Mouse (Mus musculus) urinary bladder, postnatal 36 days (tissue): ENCODE data around the gene Susd2.

ENCODE experiments used
- DNase-seq, 2 experiments: peaks; one replicate each; pipeline ENCODE4 v3.0.0; 2022; ENCODE audit warnings: low spot score in 2 of 2, mixed read lengths in 1 of 2

The Susd2 gene

GRCm38 (mm10) chr10:75626991-75627390 lies 16.8 kb downstream of the Susd2 start:
- no peak for DNase-seq

GRCm38 (mm10) chr10:75625920-75626319 lies 17.9 kb downstream of the Susd2 start:
- no peak for DNase-seq

DNA sequence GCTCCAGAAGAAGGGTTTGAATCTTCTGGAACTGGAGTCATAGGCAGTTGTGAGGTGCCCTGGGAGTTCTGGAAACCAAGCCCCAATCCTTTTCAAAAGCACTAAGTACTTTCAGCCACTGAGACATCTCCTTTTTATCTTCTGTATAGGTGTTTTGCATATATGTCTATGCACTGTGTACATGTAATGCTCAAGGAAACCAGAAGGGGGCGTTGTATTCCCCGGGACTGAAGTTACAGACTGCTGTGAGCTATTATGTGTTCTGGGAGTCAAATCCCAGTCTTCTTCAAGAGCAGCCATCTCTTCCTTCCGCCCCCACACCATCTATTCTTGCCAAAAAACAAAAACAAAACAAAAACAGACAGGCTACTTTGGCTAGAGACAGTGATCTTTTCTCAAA lies 23.0 kb downstream of the Susd2 start:
- no peak for DNase-seq

GRCm38 (mm10) chr10:75616044-75616443 lies 27.8 kb downstream of the Susd2 start:
- DNase-seq, result no peak

DNA sequence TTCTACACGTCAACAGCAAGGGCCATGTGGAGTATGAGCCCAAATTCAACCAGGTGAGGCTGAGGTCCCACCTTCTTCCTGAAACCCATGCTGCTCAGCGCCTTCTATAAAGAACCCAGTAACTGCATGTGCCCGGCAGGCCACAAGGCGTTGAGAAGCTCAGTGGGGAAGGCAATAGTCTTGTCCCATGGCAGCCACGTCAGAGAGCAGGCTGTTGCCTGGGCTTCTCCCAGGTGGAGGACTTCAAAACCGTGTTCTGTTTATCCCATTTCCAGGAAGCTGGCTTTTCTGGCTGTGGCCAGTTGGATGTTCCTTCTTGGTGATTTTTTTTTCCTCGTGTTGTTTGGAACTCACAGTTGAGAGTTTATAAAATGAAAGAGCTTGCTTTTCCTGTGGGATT lies 33.3 kb downstream of the Susd2 start:
- DNase-seq, result no peak

DNA sequence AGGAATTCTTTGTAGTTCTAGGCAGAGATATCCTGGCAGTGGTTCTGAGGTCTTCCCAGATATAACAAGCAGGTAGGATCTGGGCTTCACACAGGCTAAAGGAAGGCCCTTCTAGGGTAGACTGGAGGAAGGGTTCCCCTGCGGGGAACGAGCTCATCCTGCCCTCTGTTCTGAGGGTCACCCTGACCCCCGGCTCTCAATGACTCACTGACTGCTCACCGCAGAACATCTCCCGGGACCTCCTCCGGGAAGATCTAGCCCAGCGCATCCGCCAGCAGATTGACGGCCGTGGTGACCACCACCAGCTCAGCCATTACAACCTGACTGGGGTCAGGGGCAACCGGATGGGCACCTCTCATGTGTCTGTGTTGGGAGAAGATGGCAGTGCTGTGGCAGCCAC lies 34.8 kb downstream of the Susd2 start:
- DNase-seq, result no peak

DNA sequence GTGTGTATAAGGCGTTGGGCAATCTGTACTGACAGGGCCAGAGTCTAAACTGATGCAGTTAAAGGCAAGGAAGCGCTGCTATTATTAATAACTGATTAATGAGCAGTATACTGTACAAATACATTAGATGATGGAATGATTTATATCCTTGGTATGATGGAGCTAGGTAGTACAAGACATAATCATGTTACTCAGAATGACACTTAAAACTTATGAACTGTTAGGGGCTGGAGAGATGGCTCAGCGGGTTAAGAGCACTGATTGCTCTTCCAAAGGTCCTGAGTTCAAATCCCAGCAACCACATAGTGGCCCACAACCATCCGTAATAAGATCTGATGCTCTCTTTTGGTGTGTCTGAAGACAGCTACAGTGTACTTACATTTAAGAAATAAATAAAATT lies 36.6 kb downstream of the Susd2 start:
- no peak for DNase-seq

- DNase-seq, result no peak
Measured at GRCm38 (mm10) chr10:75605162-75605846, 38.5 kb downstream of the Susd2 start.

DNA sequence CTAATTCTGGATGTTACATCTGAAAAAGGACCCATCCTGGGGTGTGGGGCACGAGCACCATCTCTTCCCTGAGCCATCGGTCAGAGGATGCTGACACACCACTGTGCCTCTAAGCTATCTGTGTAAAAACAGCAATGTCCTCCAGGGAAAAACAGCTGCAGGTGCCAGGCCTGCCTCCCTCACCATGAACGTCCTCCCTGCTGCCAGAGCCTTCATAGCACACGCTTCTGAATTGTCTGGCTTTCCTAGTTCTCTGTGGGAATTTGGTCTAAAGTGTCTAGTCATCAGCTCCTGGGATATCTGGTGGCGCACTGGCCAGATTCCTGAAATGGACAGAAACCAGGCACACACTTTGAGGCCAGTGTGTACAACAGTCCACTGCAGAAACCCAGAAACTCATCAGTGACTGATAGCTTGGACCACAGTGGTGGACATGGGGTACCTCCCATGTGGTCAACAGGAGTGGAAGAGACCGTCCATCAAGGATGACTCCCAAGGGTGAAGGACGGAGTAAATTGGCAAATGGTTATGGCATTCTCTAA lies 43.5 kb downstream of the Susd2 start:
- no peak for DNase-seq

DNA sequence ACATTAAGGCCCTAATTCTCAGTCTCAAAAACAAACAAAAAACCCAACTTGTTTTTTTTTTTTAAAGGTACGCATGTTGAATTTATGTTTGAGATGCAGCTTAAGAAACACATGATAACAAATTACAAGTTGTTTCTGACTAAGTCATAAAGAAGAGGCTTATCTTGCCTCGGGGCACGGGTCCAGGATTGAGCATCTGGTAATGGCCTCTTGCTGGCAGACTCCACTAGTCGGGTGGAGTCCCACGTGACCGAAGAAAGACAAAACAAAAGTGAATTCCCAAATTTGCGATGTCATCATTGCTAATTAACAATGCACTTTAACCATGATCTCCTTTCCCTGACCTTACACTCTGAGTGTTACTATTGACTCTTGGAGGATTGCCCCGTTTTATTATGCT lies 47.8 kb downstream of the Susd2 start:
- peak; percentile 58 to 82 for DNase-seq

GRCm38 (mm10) chr10:75592585-75592984 lies 51.2 kb downstream of the Susd2 start:
- DNase-seq, result no peak

- peak in 1 of 2 experiments; percentile 27 for DNase-seq
Measured at GRCm38 (mm10) chr10:75591211-75591894, 52.5 kb downstream of the Susd2 start.

DNA sequence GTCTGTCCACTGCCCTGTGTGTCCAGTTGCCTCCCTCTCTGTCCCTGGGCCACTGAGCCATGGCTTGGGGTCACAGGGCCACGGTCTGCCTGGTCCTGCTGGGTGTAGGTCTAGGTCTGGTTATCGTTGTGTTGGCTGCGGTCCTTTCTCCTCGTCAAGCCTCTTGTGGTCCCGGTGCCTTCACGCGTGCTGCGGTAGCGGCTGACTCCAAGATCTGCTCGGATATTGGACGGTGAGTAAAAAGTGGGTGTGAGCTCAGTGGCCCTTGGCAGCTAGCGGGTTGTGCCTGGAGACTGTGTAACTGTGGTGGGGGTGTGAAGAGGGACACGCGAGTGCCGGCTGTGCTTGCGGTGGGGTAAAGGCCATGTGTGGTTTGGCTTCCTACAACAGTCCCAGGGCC lies 54.2 kb downstream of the Susd2 start:
- DNase-seq, result peak in 1 of 2 experiments; percentile 26

- DNase-seq, result peak; percentile 55 to 78
Measured at GRCm38 (mm10) chr10:75589129-75589528, 54.7 kb downstream of the Susd2 start, which contains the start of gene Ggt5. Gene Ggt5, plus strand, starts transcription at chr10:75589340.

DNA sequence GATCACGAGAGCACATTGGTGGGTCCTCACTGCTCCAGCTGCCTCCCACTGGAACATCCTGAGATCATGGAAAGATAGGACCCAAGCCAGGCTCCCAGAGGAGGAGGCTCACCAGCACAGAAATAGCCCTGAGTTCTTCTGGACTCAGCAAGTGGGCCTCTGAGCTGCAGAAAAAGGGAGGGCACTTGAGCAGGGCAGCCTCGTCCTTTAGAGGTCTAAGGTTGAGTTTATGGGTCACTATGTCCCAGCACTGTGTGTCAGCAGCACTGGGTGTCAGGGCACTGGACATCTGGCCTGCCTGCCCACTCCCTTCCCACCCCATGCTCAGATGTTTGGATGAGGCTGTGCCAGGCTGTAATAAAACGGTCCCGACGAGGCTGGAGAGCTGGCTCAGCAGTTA lies 55.5 kb downstream of the Susd2 start:
- no peak for DNase-seq

DNA sequence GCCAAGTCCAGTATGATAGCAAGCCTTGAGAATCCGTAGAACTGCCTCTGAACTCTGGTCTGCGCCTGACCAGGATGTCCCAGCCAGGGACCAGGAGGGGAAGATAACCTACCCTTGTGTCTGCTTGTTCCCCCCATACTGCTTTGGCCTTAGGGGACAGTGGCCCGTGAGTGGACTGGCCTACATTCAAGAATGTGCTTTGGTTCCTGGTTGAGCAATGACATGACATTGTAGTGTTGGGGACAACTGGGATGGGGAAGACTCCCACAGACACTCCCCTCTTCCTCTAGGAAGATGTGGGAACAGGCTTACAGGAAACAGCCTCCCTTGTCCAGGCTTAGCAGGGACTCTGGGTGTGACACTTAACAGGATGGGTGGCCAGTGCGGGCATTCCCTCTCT lies 56.0 kb downstream of the Susd2 start:
- DNase-seq, result no peak
